Mouse (Mus musculus) C2C12 (cell line): ENCODE measurements around the gene Gm20388. TPM values are rescaled to one million over a fixed set of nuclear protein-coding genes. Genes with fewer than 3 reads are reported as not detected.
A peak's percentile ranks its signal among the peaks of the same experiment; 100 is the strongest.

Source experiments
- H3K27me3 ChIP-seq: one replicate; pipeline ENCODE4 v1.6.1; 2011; ENCODE audit not compliant: control insufficient read depth, insufficient read depth, insufficient read length
- H3K36me3 ChIP-seq: one replicate; pipeline ENCODE4 v1.6.1; 2011; ENCODE audit not compliant: control insufficient read depth, insufficient read depth
- H3K4me3 ChIP-seq: one replicate; pipeline ENCODE4 v1.5.1; 2011; ENCODE audit warnings: mild to moderate bottlenecking, control low read depth; ENCODE audit not compliant: poor library complexity, insufficient read depth, severe bottlenecking
- H3K79me2 ChIP-seq: one replicate; pipeline ENCODE4 v1.6.1; 2011; ENCODE audit not compliant: control insufficient read depth, insufficient read depth
- H3K79me3 ChIP-seq: one replicate; pipeline ENCODE4 v1.6.1; 2011; ENCODE audit warnings: low read depth, control low read depth
- H3ac ChIP-seq: one replicate; pipeline ENCODE3; 2011; ENCODE audit warnings: low read depth; ENCODE audit not compliant: control insufficient read depth, insufficient read length
- CEBPB ChIP-seq: IDR thresholded peaks from one replicate; pipeline ENCODE4 v1.6.1; 2011; ENCODE audit warnings: low read depth, mild to moderate bottlenecking, control low read depth, moderate library complexity
- CTCF ChIP-seq: IDR thresholded peaks from one replicate; pipeline ENCODE4 v1.5.1; 2011; ENCODE audit not compliant: control insufficient read depth, insufficient read depth, insufficient read length
- FOSL1 ChIP-seq: IDR thresholded peaks from one replicate; pipeline ENCODE4 v1.8.0; 2011; ENCODE audit warnings: mild to moderate bottlenecking, low read length; ENCODE audit not compliant: poor library complexity, insufficient read depth, severe bottlenecking
- MAX ChIP-seq: IDR thresholded peaks from one replicate; pipeline ENCODE4 v1.6.1; 2011; ENCODE audit warnings: mild to moderate bottlenecking, control low read depth
- MYOD1 ChIP-seq: IDR thresholded peaks from one replicate; pipeline ENCODE4 v1.6.1; 2011; ENCODE audit warnings: low read depth; ENCODE audit not compliant: control insufficient read depth, insufficient read length
- MYOG ChIP-seq: IDR thresholded peaks from one replicate; pipeline ENCODE4 v1.6.1; 2011; ENCODE audit not compliant: control insufficient read depth, insufficient read length; ENCODE audit errors: extremely low read depth
- USF1 ChIP-seq: IDR thresholded peaks from one replicate; pipeline ENCODE4 v1.6.1; 2011; ENCODE audit warnings: low read depth, mild to moderate bottlenecking, control low read depth, moderate library complexity
- polyA plus RNA-seq: library from polyadenylated mRNA; unstranded; fragments of >200 nt; fragmentation: generic; extraction: Trizol; gene quantifications from one replicate; pipeline ENCODE4 v1.2.1, GENCODE M21; 2012; ENCODE audit warnings: missing spikeins

The Gm20388 gene
- polyA plus RNA-seq, 1 experiment, result 15.0 TPM

DNA sequence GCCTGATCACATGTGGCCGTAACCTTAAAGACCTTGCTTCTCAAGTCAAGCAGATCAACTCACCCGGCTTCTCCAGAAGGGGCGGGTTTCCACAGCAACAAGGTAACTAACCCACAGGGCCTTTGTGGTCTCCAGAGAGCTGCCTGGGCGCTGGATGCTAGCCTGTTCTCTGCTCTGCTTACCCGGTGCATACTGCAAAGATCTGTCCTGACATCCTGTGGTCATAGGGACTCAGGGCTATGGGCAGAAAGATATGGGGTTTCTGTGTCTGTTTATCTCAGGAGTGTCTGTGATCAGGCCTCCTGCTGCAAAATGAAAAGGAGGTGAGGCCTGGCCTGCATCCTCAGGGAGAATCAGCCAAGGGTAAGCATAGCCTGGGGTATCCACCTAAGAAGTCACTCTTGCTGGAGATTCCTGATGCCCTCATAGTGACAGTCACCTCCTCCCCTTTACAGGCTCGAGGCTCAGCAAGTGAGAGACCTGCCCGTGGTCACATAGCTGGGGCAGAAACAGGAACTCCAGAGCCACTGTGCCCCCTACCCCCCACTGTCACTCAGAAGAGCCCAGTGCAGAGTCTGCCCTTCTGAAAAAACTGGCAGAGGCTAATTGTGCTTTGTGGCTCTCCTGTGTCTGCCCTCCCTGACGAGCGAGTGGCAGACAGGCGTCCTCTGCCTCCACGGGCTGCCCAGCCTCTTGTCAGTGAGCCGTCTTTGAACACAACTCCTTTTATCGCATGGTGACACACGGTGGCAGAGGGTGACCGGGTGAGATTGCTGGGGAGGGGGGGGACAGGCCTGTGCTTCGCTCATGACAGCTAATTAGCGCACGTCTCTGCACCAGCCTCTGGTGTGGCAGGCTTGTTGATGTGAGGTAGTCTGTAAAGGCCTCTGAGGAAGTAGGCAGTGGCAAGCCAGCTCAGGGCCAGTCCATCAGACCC is 383.0 kb downstream of the Gm20388 start:
- Histone ChIP-seq H3ac (no peak overlapping the region), H3K79me2 (peaks cover 29% of the 10 kb centered on the region), H3K27me3 (no peaks in the 10 kb centered on the region), H3K36me3 (no peaks in the 10 kb centered on the region), H3K4me3 (no peak overlapping the region), H3K79me3 (peaks cover 3% of the 10 kb centered on the region)
- TF ChIP-seq CTCF, result no peak
- no peak for TF ChIP-seq CEBPB
- no peak for TF ChIP-seq MAX

DNA sequence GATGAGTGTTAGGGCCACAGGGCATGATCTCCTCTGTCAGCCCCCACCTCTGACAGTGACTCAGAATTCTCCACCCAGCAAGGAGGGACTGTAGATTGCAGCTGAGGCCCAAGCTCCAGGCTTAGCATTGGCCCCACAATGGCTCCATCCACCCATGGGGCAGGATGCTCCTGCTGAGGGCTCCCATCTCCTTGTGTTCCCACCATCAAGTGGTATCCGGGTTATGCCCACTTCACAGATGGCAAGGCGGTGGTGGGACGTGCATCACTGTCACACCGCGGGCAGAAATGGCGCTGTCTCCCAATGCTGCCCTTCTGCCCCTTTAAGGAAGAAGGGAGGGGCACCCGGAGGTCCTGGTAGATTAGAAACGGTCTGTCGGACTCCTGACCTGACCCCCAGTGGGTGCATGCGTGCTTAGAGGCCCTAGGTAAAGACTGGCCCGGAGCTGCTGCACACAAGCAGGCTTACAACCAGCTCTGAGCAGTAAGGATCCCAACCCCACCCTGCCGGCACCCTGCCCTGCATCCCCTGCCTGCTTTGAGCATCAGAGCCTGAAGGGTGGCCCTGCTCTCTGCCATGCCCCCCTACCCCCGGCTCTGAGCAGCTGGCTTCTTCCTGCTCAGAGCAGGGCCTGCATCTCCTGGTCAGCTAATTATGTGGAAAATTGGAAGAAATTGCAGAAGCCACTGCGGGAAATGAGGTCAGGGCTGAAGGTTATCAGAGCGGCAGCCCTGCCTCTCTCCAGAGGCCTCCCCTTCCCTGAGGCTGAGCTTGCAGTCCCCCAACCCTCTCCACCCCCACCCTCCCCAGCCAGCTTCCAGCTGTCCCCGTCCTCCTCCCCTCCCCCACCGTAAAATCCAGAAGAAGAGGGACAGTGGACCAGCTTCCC is 384.6 kb downstream of the Gm20388 start:
- Histone ChIP-seq H3K27me3 (no peaks in the 10 kb centered on the region), H3K79me2 (peaks cover 18% of the 10 kb centered on the region), H3K79me3 (peaks cover 3% of the 10 kb centered on the region), H3K36me3 (no peaks in the 10 kb centered on the region), H3K4me3 (no peak overlapping the region), H3ac (no peak overlapping the region)
- TF ChIP-seq MYOD1 (no peak), USF1 (no peak)

DNA sequence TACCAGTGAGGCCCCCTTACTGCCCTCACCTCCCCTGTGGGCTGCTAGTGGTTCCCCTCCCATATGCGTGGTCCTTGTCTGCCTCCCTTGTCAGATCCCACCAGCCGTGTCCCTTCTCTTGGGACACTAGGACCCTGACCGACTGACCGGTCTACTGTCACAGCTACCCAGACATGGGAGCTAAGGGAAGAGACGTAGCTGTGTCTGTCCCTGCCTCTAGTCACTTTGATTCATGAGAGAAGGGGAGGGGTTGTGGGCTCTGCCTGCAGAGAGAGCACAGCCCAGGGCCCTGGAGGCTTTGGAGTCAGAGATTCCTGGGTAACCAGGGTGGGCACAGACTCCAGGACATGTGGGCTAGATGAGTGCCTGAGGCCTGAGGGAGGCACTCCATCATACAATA is 386.4 kb downstream of the Gm20388 start:
- Histone ChIP-seq H3K36me3 (no peaks in the 10 kb centered on the region), H3K79me3 (peaks cover 3% of the 10 kb centered on the region), H3K79me2 (peaks cover 17% of the 10 kb centered on the region), H3K27me3 (no peaks in the 10 kb centered on the region), H3K4me3 (no peak overlapping the region), H3ac (no peak overlapping the region)
- TF ChIP-seq CTCF (no peak), MYOD1 (no peak), MYOG (no peak), CEBPB (no peak), MAX (no peak), FOSL1 (no peak), USF1 (no peak)

DNA sequence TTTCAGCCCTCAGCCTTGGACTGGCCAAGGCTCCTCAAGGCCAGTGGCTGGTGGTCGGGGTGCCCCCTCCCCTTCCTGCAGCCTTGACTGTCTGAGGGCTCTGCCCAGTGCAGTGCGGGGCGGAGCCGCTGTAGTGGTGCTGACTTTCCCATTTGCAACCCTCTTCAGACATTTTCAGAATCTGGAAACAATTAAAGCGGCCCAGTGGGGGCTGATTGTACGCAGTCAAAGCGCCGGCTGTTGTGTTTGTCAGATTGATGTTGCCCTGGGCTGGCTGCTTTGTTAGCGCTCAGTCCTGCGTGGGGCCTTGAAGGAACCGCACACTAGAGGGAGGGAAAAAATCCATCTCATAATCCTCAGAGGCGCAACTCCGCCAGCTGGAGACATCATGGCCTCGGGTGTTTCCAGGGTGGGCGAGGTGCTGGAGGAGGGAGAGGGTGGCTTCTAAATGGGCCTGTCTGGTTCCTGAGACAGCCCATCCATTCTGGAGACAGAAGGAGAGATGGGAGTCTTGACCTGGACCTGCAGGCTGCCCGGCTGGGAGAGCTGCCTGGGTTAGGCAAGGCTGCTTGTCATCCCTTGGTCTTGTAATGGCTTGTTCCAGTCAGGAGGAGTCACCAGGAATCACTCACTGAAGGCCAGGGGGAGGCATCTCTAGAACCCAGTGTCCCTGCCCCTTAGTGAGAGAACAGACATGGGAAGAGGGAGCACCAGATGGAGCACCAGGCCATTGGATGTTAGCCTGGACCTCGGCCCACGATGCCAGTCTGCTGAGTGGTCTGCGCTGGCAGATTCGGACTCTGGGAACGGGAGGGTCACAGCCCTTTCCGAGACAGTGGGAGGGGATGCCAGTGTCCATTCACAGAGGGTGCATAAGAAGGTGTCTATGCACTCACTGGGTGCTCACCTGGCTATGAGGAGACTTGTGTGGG is 388.2 kb downstream of the Gm20388 start:
- no peaks in the 10 kb centered on the region for H3K79me3 ChIP-seq
- no peak overlapping the region for H3K4me3 ChIP-seq
- H3K79me2 ChIP-seq, result peaks cover 17% of the 10 kb centered on the region
- H3ac ChIP-seq, result no peak overlapping the region
- no peak for TF ChIP-seq FOSL1
- TF ChIP-seq CEBPB, result no peak
- no peak for TF ChIP-seq USF1
- no peak for TF ChIP-seq CTCF
- TF ChIP-seq MYOG, result no peak
- TF ChIP-seq MYOD1, result no peak
- TF ChIP-seq MAX, result no peak
- H3K36me3 ChIP-seq, result no peaks in the 10 kb centered on the region
- H3K27me3 ChIP-seq, result no peaks in the 10 kb centered on the region

DNA sequence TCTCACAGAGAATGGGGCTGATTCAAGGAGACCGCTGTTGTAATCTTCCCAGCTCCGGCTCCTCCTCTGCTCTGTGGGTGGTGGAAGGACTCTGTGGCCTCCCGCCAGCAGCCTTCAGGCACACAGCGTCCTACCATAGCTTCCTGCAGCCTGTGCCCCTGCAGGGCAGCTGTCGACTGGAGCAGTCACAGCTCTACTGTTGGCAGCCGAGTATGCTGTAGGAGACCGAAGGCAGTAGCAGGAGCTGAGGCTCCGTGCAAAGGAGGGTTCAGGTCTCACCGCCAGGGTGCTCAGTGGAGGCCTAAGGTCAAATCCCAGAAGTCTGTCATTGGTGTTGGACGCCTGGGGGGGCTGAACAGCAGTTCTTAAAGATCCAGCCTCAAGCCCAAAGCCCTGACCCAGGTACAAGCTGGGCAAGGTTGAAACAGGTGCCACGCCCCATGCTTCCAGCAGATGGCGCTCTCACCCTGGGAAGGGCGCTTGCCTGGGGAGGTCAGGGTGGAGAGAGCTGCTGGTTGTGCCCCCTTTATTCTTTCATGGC is 390.0 kb downstream of the Gm20388 start:
- H3K36me3 ChIP-seq, result no peaks in the 10 kb centered on the region
- no peaks in the 10 kb centered on the region for H3K79me3 ChIP-seq
- TF ChIP-seq CTCF (peak; percentile 94), CEBPB (no peak), MAX (no peak), USF1 (no peak), MYOD1 (no peak), MYOG (no peak)
- no peaks in the 10 kb centered on the region for H3K27me3 ChIP-seq
- H3K4me3 ChIP-seq, result no peak overlapping the region
- H3ac ChIP-seq, result no peak overlapping the region
- H3K79me2 ChIP-seq, result peaks cover 19% of the 10 kb centered on the region
